Mouse (Mus musculus) neural tube, postnatal 0 days (tissue): ENCODE results near the gene Adgrl3. TPM values are rescaled to one million over a fixed set of nuclear protein-coding genes. Genes with fewer than 3 reads are reported as not detected.

Experiments
- microRNA-seq: library from miRNA; unstranded; fragments of <30 nt; microRNA quantifications from one replicate; pipeline ENCODE4, GENCODE M21; 2016
- polyA plus RNA-seq: library from polyadenylated mRNA; unstranded; fragments of >200 nt; fragmentation: Nextera tagmentation; extraction: Ambion mirVana; gene quantifications from 2 replicates; pipeline ENCODE4 v1.2.1, GENCODE M21; 2015

The Adgrl3 gene
- 46.8 and 60.0 TPM in 2 replicates for polyA plus RNA-seq

DNA sequence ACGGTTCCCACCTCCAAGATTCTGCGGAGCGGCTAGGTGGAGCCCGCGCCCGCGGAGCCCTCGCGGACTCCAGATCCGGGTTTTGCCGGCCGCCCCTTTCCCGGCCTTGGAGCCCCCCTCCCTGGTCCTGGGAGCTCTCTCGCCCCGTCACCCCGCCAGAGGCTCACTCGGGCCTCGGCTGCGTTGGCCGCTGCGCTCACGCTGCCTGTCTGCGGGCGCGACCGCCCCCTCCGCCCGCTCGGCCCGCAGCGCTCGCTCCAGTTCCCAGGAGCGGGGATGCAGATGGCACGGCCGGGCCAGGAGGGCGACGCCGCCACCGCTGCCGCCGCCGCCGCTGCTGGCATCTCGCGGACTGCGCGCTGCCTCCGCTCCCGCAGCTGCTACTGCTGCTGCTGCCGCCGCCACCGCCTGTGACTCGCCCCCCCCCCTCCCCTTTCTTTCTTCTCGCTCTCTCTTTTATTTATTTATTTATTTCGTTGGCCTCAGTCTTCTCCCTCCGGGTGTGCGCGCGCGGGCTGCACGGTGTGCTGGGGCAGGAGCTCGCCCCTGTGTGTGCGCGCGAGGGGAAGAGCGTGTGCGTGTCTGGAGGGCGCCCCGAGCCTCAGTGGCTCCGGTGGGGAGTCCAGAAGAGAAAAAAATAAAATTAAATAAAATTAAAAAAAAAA, at the start of gene Adgrl3:
Gene Adgrl3, plus strand, starts transcription at position 549 of the 665 bp plus-strand sequence.

Small RNAs within 50 kb of the gene (microRNA-seq; reads per million reads assigned to microRNA genes)
- gene Gm22048, result not detected
